Mouse (Mus musculus): ENCODE results near the gene Serpinb6d. TPM values are rescaled to one million over a fixed set of nuclear protein-coding genes. Genes with fewer than 3 reads are reported as not detected.

Serpinb6d gene
- not detected for polyA plus RNA-seq (2014; fragmentation: Illumina TruSeq; extraction: RNeasy Lipid Tissue Mini Kit (QIAGEN cat#74804); ENCODE audit: low replicate concordance)

DNA sequence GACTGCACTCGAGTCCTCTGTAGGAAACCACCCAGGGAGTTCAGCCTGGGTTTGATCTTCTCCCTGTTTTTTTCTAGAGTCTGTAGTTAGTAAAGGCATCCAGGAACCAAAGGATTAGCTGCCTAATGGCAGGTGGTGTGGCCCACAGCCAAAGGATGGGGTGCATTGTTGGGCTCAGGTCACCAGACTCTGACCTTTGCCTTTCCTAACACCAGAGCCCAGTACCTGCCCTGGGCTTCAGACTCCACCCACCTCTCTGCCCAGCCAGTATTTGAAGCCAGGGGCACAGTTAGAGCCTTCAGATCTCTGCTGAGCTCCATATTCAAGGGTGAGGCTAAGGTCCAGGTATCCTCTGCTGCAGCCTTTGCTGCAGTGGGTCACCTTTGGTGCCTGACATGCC, at the start of gene Serpinb6d:
TSS of gene Serpinb6d (plus strand) at position 301 of the 400 bp plus-strand sequence.

Other genes with a start within 250 kb of the Serpinb6d start
- not detected for gene Serpinb9g, start 176.6 kb upstream of the Serpinb6d start, polyA plus RNA-seq (2014; fragmentation: Illumina TruSeq; extraction: RNeasy Lipid Tissue Mini Kit (QIAGEN cat#74804); ENCODE audit: low replicate concordance)
- not detected for gene Serpinb6e, start 182.0 kb downstream of the Serpinb6d start, polyA plus RNA-seq (2014; fragmentation: Illumina TruSeq; extraction: RNeasy Lipid Tissue Mini Kit (QIAGEN cat#74804); ENCODE audit: low replicate concordance)
- gene Serpinb6c, start 244.3 kb downstream of the Serpinb6d start, polyA plus RNA-seq (2014; fragmentation: Illumina TruSeq; extraction: RNeasy Lipid Tissue Mini Kit (QIAGEN cat#74804); ENCODE audit: low replicate concordance) = not detected